Comparison of ENCODE assay signal across 15 mouse cellular contexts in the genomic region with DNA sequence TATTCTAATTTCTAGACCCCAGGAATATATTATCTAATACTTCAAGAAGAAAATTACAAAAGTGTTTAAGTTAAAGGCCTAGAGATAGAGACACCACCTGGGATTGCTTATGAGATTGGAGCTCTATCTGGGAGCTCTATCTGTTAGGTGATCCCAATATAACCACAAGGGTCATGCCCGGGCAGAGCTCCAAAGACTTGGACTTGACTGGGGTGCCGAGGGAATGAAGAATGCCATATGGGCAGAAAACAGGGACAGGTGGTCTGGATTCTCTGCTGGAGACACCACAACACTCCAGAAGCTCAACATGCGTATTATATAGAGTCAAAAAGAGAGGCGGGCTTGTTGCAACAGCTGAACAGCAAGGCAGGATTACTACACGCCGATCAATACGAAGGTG.
"Had no signal": no experiment of that assay in that cellular context is flagged by ENCODE, and none has a peak within 500 bp of the region (broad histone marks: within the 10 kb centered on the region; RNA-seq: fewer than 3 reads in every experiment).

No protein-coding gene starts in this region.

- H3K27ac ChIP-seq: limb, embryonic 15.5 days; liver, embryonic 13.5 days; lung, embryonic 15.5 days; macrophage; midbrain, embryonic 13.5 days; neural tube, embryonic 15.5 days had no signal

- ATAC-seq: liver, postnatal 0 days; midbrain, embryonic 13.5 days had no signal

- H3K4me1 ChIP-seq: limb, embryonic 15.5 days; liver, embryonic 13.5 days; lung, embryonic 15.5 days; megakaryocyte, embryonic 14.5 days; midbrain, embryonic 13.5 days; neural tube, embryonic 15.5 days had no signal

- H3K4me3 ChIP-seq: limb, embryonic 15.5 days; liver, embryonic 13.5 days; lung, embryonic 15.5 days; megakaryocyte, embryonic 14.5 days; midbrain, embryonic 13.5 days; myocyte; neural tube, embryonic 15.5 days had no signal

- H3K27me3 ChIP-seq: limb, embryonic 15.5 days; liver, embryonic 13.5 days; lung, embryonic 15.5 days; megakaryocyte, embryonic 14.5 days; midbrain, embryonic 13.5 days; neural tube, embryonic 15.5 days had no signal

- H3K9me3 ChIP-seq: limb, embryonic 15.5 days; liver, embryonic 13.5 days; lung, embryonic 15.5 days; midbrain, embryonic 13.5 days; neural tube, embryonic 15.5 days had no signal

- DNase-seq: kidney, adult 8-10 months; kidney, postnatal 25 days; liver, embryonic 13.5 days; liver, postnatal 0 days; lung, postnatal 14 days; right cerebral cortex, adult 18-20 months; right cerebral cortex, postnatal 25 days; thymus, postnatal 4 days had no signal

- H3K36me3 ChIP-seq: limb, embryonic 15.5 days; liver, embryonic 13.5 days; lung, embryonic 15.5 days; midbrain, embryonic 13.5 days; neural tube, embryonic 15.5 days had no signal
